Mouse (Mus musculus): Measurements from ENCODE around the gene Slc1a2.
A peak's percentile ranks its signal among the peaks of the same experiment; 100 is the strongest.

Gene Slc1a2

GRCm38 (mm10) chr2:102663865-102664264, 5.4 kb downstream of the Slc1a2 start:
- DNase-seq (ENCODE audit: low spot score), result no peak

- DNase-seq (ENCODE audit: low spot score), result no peak
Measured at GRCm38 (mm10) chr2:102667981-102668380, 9.5 kb downstream of the Slc1a2 start.

GRCm38 (mm10) chr2:102669580-102669979, 11.1 kb downstream of the Slc1a2 start:
- DNase-seq (ENCODE audit: low spot score), result no peak

- DNase-seq (ENCODE audit: low spot score), result no peak
Measured at GRCm38 (mm10) chr2:102674582-102674981, 16.1 kb downstream of the Slc1a2 start.

- no peak for DNase-seq (ENCODE audit: low spot score)
Measured at GRCm38 (mm10) chr2:102675275-102675674, 16.8 kb downstream of the Slc1a2 start.

- no peak for DNase-seq (ENCODE audit: low spot score)
Measured at GRCm38 (mm10) chr2:102676716-102677312, 18.4 kb downstream of the Slc1a2 start.

GRCm38 (mm10) chr2:102677400-102677799, 18.9 kb downstream of the Slc1a2 start:
- DNase-seq (ENCODE audit: low spot score), result no peak

GRCm38 (mm10) chr2:102681351-102681750, 22.9 kb downstream of the Slc1a2 start:
- no peak for DNase-seq (ENCODE audit: low spot score)

GRCm38 (mm10) chr2:102682168-102682567, 23.7 kb downstream of the Slc1a2 start:
- no peak for DNase-seq (ENCODE audit: low spot score)

- DNase-seq (ENCODE audit: low spot score), result peak; percentile 33
Measured at GRCm38 (mm10) chr2:102685371-102686107, 27.1 kb downstream of the Slc1a2 start.

- DNase-seq (ENCODE audit: low spot score), result no peak
Measured at GRCm38 (mm10) chr2:102686108-102686450, 27.6 kb downstream of the Slc1a2 start.

GRCm38 (mm10) chr2:102693556-102693955, 35.1 kb downstream of the Slc1a2 start:
- DNase-seq (ENCODE audit: low spot score), result no peak

- no peak for DNase-seq (ENCODE audit: low spot score)
Measured at GRCm38 (mm10) chr2:102694750-102695149, 36.3 kb downstream of the Slc1a2 start.

- DNase-seq (ENCODE audit: low spot score), result no peak
Measured at GRCm38 (mm10) chr2:102695541-102695940, 37.1 kb downstream of the Slc1a2 start.

GRCm38 (mm10) chr2:102697732-102698131, 39.3 kb downstream of the Slc1a2 start:
- no peak for DNase-seq (ENCODE audit: low spot score)

- DNase-seq (ENCODE audit: low spot score), result no peak
Measured at GRCm38 (mm10) chr2:102699921-102700320, 41.5 kb downstream of the Slc1a2 start.

GRCm38 (mm10) chr2:102700695-102701094, 42.2 kb downstream of the Slc1a2 start:
- no peak for DNase-seq (ENCODE audit: low spot score)

- no peak for DNase-seq (ENCODE audit: low spot score)
Measured at GRCm38 (mm10) chr2:102701382-102701781, 42.9 kb downstream of the Slc1a2 start.

- peak; percentile 41 for DNase-seq (ENCODE audit: low spot score)
Measured at GRCm38 (mm10) chr2:102703556-102703955, 45.1 kb downstream of the Slc1a2 start.

- no peak for DNase-seq (ENCODE audit: low spot score)
Measured at GRCm38 (mm10) chr2:102704781-102705180, 46.3 kb downstream of the Slc1a2 start.

- no peak for DNase-seq (ENCODE audit: low spot score)
Measured at GRCm38 (mm10) chr2:102711511-102711910, 53.1 kb downstream of the Slc1a2 start.

GRCm38 (mm10) chr2:102712049-102712448, 53.6 kb downstream of the Slc1a2 start:
- DNase-seq (ENCODE audit: low spot score), result no peak

- no peak for DNase-seq (ENCODE audit: low spot score)
Measured at GRCm38 (mm10) chr2:102712678-102713628, 54.5 kb downstream of the Slc1a2 start.

All from left cerebral cortex, adult 11 months (tissue).